Mouse (Mus musculus): Measurements from ENCODE around the gene Rps27a.
"Not testable (repeated sequence)": the region's sequence is repeated elsewhere in the genome, so short reads cannot be mapped to it uniquely, and the experiment has no call there.

Gene Rps27a

GRCm38 (mm10) chr11:29547752-29548503, at the start of gene Rps27a, which contains the start of gene Clhc1:
Gene Rps27a, minus strand, starts transcription at chr11:29548109.
Gene Clhc1, plus strand, starts transcription at chr11:29547950.
- DNase-seq, result peak; percentile 90

DNA sequence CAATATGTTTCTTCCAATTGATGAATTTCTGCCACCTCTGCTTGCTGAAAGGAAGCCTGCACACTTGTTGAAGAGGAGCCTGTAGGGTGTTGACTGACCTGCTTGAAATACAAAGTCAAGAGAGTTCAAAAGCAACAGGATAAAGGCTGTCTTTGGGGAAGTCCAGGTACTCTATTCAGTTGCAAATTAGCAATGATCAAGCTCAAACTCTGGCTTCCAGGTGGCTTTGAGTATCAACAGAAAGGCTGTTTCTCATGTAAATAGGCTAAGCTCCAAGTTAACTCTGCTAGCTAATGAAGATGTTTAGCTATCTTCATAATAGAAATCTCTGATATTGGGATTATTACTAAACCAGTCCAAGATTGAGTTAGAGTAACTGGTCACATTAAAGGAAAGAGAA, 49.2 kb upstream of the Rps27a start:
- DNase-seq, result no peak

DNA sequence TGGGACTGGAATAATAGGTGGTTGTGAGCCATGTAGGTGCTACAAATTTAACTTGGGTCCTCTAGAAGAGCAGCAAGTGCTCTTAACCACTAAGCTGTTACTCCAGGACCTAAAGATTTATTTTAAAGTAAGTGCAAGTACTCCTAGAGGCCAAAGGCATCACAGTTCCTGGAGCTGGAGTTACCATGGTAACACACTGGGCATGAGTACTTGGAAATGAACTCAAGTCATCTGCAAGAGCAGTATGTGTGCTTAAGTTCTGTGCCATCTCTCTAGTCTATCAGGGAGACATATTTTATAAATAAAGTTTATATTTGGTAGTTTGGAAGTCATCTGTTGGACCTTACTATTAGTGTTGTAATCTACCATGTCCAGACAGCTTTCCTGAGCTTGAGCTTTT, 47.3 kb upstream of the Rps27a start:
- DNase-seq, result no peak

- DNase-seq, result no peak
Observed at GRCm38 (mm10) chr11:29579610-29580009, 31.7 kb upstream of the Rps27a start.

- DNase-seq, result no peak
Observed at GRCm38 (mm10) chr11:29572656-29573055, 24.7 kb upstream of the Rps27a start.

DNA sequence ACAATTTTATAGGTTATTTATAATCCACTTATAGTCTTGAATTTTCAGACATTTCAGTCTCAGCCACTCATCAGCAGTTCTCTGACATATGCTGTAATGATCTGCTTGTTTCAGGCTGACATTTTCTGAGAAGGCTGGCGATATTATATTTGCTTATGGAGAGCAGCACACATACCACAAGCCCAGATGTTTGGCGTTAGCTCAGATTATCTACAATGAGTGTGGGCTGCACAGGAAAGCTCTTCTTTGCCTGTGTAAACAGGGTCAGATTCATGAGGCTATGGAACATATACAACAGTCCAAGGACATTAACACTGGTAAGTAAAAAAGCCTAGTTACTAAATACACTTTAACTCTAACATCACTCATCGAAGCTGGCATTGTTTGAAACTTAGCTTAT, 23.6 kb upstream of the Rps27a start:
- no peak for DNase-seq

GRCm38 (mm10) chr11:29563406-29563805, 15.5 kb upstream of the Rps27a start:
- DNase-seq, result no peak

GRCm38 (mm10) chr11:29560990-29561389, 13.1 kb upstream of the Rps27a start:
- no peak for DNase-seq

DNA sequence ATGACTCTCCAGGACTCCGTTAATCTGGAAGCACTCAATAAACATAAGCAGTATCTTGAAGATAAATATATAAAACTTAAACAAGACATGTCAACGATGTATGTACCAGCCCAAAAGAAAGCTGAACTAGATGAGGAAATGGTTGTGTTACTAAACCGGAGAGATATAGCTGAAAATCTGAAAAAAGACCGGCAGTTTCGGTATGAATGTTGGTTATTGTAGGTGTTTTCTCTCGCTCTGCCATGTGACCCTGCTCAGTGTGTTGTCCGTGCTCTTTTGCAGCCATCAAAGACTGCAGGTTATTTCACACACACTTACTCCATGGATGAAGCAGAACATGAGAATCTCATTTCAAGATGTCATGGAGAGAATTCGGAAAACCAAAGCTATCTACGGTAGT, 12.5 kb upstream of the Rps27a start:
- no peak for DNase-seq

GRCm38 (mm10) chr11:29549425-29549778, 1.5 kb upstream of the Rps27a start:
- DNase-seq, result no peak

DNA sequence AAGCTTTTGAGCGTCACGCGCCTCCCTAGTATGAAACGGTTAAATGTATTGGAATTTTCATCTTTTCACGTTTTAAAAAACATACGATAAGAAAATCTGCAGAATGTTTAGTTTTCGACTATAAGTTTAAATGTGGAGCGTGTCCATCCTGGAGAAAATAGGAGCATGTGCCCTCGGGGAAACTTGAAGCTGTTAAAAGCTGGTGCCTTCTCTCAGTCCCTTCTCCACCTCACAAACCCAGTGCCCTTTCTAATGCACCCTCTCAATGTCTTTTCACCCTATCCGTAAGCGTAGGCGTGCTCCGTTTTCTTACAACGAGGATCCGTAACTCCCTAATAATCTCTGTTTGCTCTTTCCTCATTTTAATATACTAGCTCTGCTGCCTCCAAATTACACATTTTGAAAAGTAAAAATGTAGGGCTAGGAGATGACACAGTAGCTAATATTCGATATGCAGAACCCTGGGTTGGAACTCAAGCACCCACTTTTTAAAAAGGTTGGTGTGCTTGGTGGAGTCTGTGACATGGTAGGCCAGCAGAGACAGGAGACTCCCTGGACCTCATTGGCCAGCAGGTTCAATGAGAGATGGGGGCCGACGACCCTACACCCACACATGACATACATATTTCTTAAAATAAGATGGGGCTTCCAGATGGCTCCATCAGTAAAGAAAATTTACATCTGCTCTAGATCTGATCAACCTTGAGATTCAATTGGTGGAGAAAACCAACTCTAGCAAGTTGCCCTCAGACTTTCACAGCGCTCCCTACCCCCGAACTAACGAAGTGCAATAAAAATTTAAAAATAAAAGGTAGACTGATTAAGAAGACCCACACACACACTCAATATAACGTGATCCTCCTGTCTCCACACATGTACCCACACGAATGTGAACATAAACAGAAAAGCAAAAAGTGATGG, 855 bp upstream of the Rps27a start:
- peak; percentile 18 for DNase-seq

- no peak for DNase-seq
Observed at GRCm38 (mm10) chr11:29547249-29547751, 609 bp downstream of the Rps27a start.

- DNase-seq, result no peak
Observed at GRCm38 (mm10) chr11:29546762-29547161, 1.1 kb downstream of the Rps27a start.

GRCm38 (mm10) chr11:29546297-29546696, 1.6 kb downstream of the Rps27a start:
- DNase-seq, result not testable (repeated sequence)

- not testable (repeated sequence) for DNase-seq
Observed at GRCm38 (mm10) chr11:29545150-29545752, 2.7 kb downstream of the Rps27a start.

GRCm38 (mm10) chr11:29544225-29544945, 3.5 kb downstream of the Rps27a start:
- DNase-seq, result no peak

GRCm38 (mm10) chr11:29538201-29538600, 9.7 kb downstream of the Rps27a start:
- DNase-seq, result no peak

- peak; percentile 74 for DNase-seq
Observed at GRCm38 (mm10) chr11:29525988-29526794, 21.7 kb downstream of the Rps27a start, which contains the start of gene Mtif2. Gene Mtif2, plus strand, starts transcription at chr11:29526408.

DNA sequence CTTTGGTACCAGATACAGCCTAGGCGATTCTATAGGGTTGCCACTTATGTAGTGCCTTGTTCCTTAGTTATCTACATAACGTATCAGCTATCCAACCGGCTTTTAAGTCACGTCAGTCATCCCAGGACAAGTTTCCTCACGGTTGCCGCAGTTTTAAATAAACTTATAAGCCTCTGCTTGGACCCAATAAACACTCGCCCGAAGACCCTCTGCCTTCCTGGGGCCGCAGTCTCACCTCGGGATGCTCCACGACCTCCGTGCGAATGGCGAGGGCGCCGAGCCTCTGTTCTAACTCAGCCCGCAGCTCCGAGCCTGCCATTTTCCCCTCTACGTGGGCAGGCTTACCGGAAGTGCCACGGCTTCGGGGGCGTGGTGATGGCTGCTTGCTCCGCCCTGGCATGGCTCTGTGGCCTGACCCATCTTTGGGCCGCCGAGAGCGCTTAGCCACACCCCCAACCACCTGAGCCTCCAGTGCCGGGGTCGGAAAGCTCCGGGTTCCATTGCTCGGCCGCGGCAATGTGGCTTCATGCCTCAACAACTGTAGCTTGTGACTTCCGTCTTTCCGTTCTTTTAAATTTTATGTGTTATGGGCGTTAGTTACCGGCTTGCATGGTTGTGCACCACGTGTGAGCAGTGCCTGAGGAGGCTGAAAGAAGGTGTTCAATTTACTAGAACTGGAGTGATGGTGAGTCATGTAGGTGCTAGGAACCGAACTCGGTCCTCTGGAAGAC, 33.1 kb downstream of the Rps27a start, which contains the start of gene Prorsd1:
Gene Prorsd1, minus strand, starts transcription at position 352 of the 731 bp plus-strand sequence.
- DNase-seq, result peak; percentile 86

DNA sequence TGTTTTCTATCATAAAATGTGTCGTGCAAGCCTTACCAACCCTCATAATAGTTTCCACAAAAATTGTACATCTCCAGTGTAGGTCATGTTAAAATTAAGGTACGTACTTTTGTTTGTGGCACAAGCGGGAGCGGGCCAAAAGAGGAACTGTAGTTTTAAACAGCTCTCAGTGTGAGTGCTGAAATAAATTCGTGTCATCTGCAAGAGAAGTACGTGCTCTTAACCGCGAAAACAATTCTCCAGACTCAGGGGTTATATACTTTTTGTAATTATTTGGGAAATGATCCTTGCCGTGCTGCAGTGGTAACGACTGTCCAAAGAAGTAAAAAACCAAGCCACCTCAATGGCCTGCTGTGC, 33.6 kb downstream of the Rps27a start:
- DNase-seq, result no peak

Data from cerebellum, adult 11-12 months (tissue).